Mouse (Mus musculus) ES-Bruce4 (cell line): ENCODE data around the gene Umad1. TPM values are rescaled to one million over a fixed set of nuclear protein-coding genes. Genes with fewer than 3 reads are reported as not detected.
"Not testable (repeated sequence)": the region's sequence is repeated elsewhere in the genome, so short reads cannot be mapped to it uniquely, and the experiment has no call there.

Experiments used
- H3K27ac ChIP-seq: 2 replicates; pipeline ENCODE4 v1.5.1; 2012; ENCODE audit warnings: low read length, inconsistent platforms; ENCODE audit not compliant: insufficient read depth
- H3K27me3 ChIP-seq: 2 replicates; pipeline ENCODE4 v1.6.1; 2012; ENCODE audit warnings: mild to moderate bottlenecking, low read length, inconsistent platforms; ENCODE audit not compliant: control insufficient read depth, poor library complexity, insufficient read depth, severe bottlenecking
- H3K36me3 ChIP-seq: 2 replicates; pipeline ENCODE4 v1.6.1; 2012; ENCODE audit warnings: inconsistent platforms, mild to moderate bottlenecking, low read length, moderate library complexity; ENCODE audit not compliant: control insufficient read depth, poor library complexity, insufficient read depth, severe bottlenecking
- H3K4me1 ChIP-seq: one replicate; pipeline ENCODE4 v1.8.1; 2011; ENCODE audit warnings: low read length; ENCODE audit not compliant: control insufficient read depth, insufficient read depth
- H3K4me3 ChIP-seq: 2 replicates; pipeline ENCODE4 v1.5.1; 2011; ENCODE audit warnings: low read depth, mild to moderate bottlenecking, low read length
- H3K9ac ChIP-seq: 2 replicates; pipeline ENCODE4 v1.6.1; 2012; ENCODE audit warnings: low read depth, mild to moderate bottlenecking, inconsistent platforms; ENCODE audit not compliant: poor library complexity, severe bottlenecking
- H3K9me3 ChIP-seq: replicated peaks from 2 replicates; pipeline ENCODE4 v1.6.1; 2012; ENCODE audit warnings: mild to moderate bottlenecking, low read length, inconsistent platforms; ENCODE audit not compliant: control insufficient read depth, poor library complexity, insufficient read depth, severe bottlenecking
- CTCF ChIP-seq: IDR thresholded peaks from one replicate; pipeline ENCODE4 v1.8.1; 2011; ENCODE audit warnings: low read depth, low read length
- EP300 ChIP-seq: IDR thresholded peaks from 2 replicates; pipeline ENCODE4 v1.6.1; 2011; ENCODE audit warnings: low read depth, low read length; ENCODE audit not compliant: insufficient read depth
- POLR2A ChIP-seq: IDR thresholded peaks from one replicate; pipeline ENCODE4 v1.8.1; 2011; ENCODE audit warnings: low read length; ENCODE audit not compliant: insufficient read depth
- polyA plus RNA-seq: library from polyadenylated mRNA; stranded (reverse); fragments of >200 nt; gene quantifications from 2 replicates; pipeline ENCODE4 v1.2.4, GENCODE M21; 2011; ENCODE audit warnings: low read depth; ENCODE audit not compliant: missing spikeins, insufficient read depth, insufficient read length

Gene Umad1
- polyA plus RNA-seq, 1 experiment: 2.5 TPM

DNA sequence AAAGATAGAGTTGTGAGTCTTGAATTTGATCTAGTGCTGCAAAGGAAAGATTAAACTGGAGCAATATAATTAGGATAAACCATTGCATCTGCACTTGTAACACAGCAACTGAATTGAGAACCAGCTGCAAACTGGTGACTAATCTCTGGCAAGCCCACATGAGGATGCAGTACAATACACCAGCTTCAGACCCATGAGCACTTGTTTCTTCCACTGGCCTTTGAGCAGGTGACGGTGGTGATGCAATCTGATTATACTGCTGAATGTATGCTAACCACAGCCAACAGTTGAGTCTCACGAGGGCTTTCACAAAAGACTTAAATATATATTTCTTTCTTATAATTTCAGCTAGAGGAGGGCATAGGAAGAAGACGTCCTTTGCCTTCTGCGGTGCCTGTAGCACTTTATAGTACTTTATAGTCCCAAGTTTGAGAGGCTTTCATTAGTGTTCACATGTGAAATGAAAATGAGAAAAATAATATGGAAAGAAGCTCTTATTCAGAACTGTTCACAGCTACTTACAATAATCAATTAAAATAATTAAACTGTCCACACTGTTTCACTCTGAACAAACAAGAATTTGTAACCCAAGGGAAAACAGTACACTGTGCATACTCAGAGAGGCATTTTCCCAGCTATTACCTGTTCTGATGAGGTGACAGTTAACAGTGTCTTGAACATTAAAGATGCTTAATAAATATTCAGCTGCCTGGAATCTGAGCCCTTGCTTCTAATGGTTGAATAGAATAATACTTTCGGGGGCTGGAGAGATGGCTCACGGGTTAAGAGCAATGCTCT lies 40.2 kb downstream of the Umad1 start:
- H3K27me3 ChIP-seq: no peaks in the 10 kb centered on the region
- H3K9ac ChIP-seq: no peak overlapping the region
- H3K27ac ChIP-seq: no peak overlapping the region
- no peaks in the 10 kb centered on the region for H3K36me3 ChIP-seq
- no peaks in the 10 kb centered on the region for H3K9me3 ChIP-seq
- no peaks in the 10 kb centered on the region for H3K4me1 ChIP-seq
- TF ChIP-seq EP300: no peak
- TF ChIP-seq CTCF: no peak
- no peak for TF ChIP-seq POLR2A
- no peak overlapping the region for H3K4me3 ChIP-seq

DNA sequence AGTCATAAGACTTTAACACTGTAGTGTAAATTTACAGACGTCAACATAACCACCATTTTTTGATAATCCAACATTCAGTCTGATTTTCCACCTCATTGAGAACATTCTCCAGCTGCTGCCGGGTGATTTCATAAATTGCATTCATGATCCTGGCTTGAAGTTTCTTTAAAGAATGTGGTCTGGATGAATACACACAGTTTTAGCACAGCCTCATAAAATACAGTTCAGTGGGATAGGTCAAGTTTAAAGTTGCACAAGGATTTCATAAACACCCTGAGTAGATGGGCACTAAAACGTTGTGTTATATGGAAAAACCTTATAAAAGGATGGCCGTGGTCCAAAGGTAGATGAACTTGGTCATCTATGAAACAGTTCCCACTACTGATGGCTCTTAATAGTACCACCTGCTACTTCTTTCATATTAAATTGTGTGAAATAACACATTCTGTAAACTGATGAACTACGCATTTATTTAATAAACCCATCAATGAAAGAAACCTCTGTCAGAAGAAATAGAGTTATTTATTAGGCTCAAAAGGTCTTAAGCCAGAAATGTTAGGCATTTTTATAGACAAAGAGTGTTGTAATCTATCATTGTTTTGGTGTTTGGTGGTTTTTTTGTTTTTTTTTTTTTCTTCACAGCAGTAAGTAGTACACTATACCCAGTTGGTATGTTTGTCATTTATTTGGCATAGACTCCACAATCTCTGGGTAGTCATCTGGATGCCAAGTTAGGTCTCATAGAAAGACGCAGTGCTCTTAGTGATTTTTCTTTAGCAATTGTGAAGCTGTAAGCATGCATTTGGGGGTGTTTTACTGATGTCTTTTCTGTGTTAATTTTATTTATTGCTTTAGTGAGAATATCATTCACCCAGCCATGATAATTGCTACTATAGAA lies 49.0 kb downstream of the Umad1 start:
- no peaks in the 10 kb centered on the region for H3K27me3 ChIP-seq
- no peaks in the 10 kb centered on the region for H3K4me1 ChIP-seq
- H3K9ac ChIP-seq: no peak overlapping the region
- H3K9me3 ChIP-seq: no peaks in the 10 kb centered on the region
- no peak overlapping the region for H3K27ac ChIP-seq
- H3K36me3 ChIP-seq: no peaks in the 10 kb centered on the region
- H3K4me3 ChIP-seq: no peak overlapping the region
- no peak for TF ChIP-seq POLR2A
- TF ChIP-seq CTCF: no peak
- TF ChIP-seq EP300: no peak

DNA sequence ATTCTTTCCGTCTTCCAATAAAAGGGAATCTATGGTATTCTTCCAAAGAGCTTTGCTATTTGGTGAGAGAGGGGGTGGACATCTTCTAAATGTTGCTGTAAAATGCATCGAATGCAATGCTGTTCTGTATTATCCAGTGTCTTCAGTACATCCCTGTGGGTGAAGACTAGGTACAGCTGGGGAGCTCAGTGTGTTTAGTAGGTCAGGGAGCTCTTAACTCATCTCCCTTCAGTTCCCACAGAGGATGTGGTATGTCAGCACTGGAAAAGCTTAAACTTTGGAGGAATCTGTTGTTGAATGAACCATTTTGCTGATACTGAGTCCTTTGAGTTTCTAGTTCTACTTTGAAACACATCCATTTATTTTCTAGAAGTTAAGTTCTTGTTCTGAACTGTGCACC lies 53.5 kb downstream of the Umad1 start:
- no peak overlapping the region for H3K9ac ChIP-seq
- no peaks in the 10 kb centered on the region for H3K36me3 ChIP-seq
- H3K4me1 ChIP-seq: no peaks in the 10 kb centered on the region
- no peaks in the 10 kb centered on the region for H3K9me3 ChIP-seq
- TF ChIP-seq EP300 (no peak), CTCF (no peak), POLR2A (no peak)
- no peak overlapping the region for H3K4me3 ChIP-seq
- H3K27me3 ChIP-seq: no peaks in the 10 kb centered on the region
- no peak overlapping the region for H3K27ac ChIP-seq

DNA sequence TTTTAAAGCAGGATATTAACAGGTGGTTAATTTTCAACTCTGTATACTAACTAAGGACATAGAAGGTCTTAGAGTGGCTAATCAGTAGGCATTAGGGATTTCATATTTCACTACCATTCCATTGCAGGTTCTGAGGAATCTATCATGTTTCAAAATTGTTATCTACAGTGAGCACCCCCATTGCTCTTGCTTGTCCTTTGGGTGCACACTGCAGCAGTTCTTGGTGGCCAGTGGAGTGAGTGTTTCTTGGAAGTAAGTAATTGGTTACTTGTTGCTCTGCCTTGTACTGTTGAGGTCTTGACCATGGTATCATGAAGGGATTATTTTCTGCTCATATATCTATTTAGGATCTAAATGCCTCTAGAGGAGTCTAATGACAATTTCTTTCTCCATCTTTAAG lies 57.1 kb downstream of the Umad1 start:
- H3K27ac ChIP-seq: no peak overlapping the region
- H3K27me3 ChIP-seq: no peaks in the 10 kb centered on the region; the same call in 1 of the 2 replicates
- no peaks in the 10 kb centered on the region for H3K36me3 ChIP-seq
- no peak overlapping the region for H3K9ac ChIP-seq
- H3K4me1 ChIP-seq: no peaks in the 10 kb centered on the region
- no peak for TF ChIP-seq EP300
- no peak for TF ChIP-seq POLR2A
- no peak for TF ChIP-seq CTCF
- no peak overlapping the region for H3K4me3 ChIP-seq
- no peaks in the 10 kb centered on the region for H3K9me3 ChIP-seq

DNA sequence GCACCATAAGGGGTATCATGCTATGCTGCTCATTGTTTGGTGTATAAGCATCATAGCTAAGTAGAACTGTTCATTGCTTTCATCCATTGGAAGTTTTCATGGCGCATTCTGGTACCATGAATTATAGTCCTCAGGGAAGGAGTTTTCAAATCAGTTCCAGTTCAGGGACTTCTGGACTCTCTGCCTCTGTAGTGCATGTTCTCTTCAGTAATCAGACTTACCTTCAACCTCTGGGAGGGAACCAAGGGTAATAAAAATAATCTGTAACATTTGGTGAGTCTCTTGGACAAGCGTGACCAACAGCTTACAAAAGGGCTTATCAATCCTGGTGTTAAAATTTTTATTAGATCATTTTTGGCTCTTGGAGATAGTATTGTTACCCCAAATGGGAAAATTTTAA lies 60.5 kb downstream of the Umad1 start:
- H3K36me3 ChIP-seq: no peaks in the 10 kb centered on the region
- TF ChIP-seq EP300: no peak
- TF ChIP-seq POLR2A: no peak
- no peak for TF ChIP-seq CTCF

DNA sequence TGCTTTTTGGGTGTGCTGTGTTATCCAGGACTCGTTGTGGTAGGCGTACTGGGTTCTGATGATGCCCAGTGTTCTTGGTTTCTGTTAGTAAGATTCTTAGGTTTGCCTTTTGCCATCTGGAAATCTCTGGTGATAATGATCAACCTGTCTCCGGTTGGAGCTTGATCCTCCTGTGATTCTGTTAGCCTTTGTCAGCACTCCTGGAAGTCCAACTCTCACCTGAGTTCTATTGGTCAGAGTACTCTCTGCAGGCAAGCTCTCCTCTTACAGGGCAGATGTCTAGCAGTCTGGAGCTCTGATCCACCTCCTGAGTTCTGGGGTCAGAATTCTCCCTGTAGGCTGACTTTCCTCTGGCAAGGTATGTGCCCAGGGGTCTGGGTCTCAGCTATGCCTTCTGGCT lies 72.4 kb downstream of the Umad1 start:
- not testable (repeated sequence) for H3K9ac ChIP-seq, H3K9me3 ChIP-seq, H3K36me3 ChIP-seq, H3K4me1 ChIP-seq, H3K4me3 ChIP-seq, H3K27ac ChIP-seq, H3K27me3 ChIP-seq

More for the DNA sequence above, 60.5 kb downstream of the Umad1 start:
- Histone ChIP-seq H3K9me3 (no peaks in the 10 kb centered on the region), H3K4me1 (no peaks in the 10 kb centered on the region), H3K27ac (no peak overlapping the region), H3K9ac (no peak overlapping the region), H3K4me3 (no peak overlapping the region), H3K27me3 (no peaks in the 10 kb centered on the region; the same call in 1 of the 2 replicates)
